Mouse (Mus musculus) layer of hippocampus, adult 2 months (tissue): Measurements from ENCODE around the gene Tmem91. TPM values are rescaled to one million over a fixed set of nuclear protein-coding genes. Genes with fewer than 3 reads are reported as not detected.

ENCODE experiments used
- DNase-seq, 2 experiments: peaks; one replicate each; pipeline ENCODE4 v3.0.0; 2022; ENCODE audit warnings: low spot score in 2 of 2
- H3K27ac ChIP-seq: fragments of 200-600 bp; 2 replicates; pipeline ENCODE4 v1.8.1; 2022
- H3K4me3 ChIP-seq: fragments of 200-600 bp; 2 replicates; pipeline ENCODE4 v1.8.1; 2022; ENCODE audit warnings: mild to moderate bottlenecking
- CTCF ChIP-seq: fragments of 200-600 bp; conservative IDR thresholded peaks from 2 replicates; pipeline ENCODE4 v1.8.1; 2022; ENCODE audit warnings: antibody characterized with exemption, mild to moderate bottlenecking, moderate library complexity
- total RNA-seq, 2 experiments: library from RNA; stranded (reverse); gene quantifications; 2 replicates each; pipeline ENCODE4 v1.2.3; 2021

Gene Tmem91
- total RNA-seq, 2 experiments from 2014 or later = 8.6 to 11.6 TPM

DNA sequence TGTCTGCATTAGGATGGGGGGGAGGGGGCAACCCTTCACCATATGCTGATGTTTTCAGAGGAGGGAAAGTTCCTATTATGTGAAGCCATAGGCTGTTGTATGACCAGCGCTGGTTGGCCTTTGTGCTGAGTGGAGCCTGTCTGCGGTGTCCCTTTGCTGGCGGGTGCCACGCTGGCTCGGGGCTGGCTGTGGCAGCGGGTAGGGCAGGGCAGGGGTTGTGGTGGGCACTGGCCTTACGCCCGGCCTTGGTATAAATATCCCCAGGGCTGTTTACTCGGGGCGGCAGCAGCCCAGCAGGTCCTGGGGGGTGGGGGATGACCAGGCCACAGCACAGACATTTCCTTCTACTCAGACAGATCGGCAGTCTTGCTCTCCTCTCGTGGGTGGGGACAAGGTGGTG is 35.0 kb upstream of the Tmem91 start:
- no peak for TF ChIP-seq CTCF
- Histone ChIP-seq H3K4me3 (no peak overlapping the region), H3K27ac (peak overlapping the region; percentile 18; the same call in 1 of the 2 replicates)
- DNase-seq = no peak

DNA sequence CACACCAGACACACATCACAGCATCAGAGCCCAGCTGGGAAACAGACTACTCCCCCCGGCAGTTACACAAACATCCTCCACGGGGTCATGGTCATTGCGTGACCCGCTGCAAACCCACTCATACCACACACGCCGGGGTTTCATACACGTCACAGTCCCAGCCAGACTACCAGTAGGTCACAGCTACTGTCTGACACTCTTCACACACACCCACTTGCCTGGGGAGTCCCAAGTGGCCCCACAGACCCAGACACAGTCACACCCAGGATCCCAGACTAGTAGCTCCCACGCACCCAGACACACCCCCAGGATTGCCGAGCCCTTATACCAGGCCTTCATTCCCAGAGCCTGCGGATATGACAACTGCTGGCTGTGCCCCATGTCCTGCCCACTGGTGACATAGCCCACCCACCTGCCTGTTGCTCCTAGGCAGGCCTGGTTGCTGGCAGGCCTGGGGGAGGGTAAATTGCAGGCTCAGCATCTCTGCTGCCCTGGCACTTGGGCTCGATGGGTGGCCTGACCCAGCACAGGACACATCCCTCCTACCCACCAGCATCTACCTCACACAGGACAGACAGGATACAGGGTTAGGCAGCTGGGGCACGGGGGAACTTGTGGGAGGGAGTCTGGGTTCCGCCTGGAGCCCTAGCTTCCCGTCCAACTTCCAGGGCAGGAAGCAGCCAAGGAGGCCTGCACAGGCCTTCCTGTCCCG is 32.8 kb upstream of the Tmem91 start:
- TF ChIP-seq CTCF = no peak
- no peak for DNase-seq
- Histone ChIP-seq H3K4me3 (no peak overlapping the region), H3K27ac (peak overlapping the region; percentile 69)

DNA sequence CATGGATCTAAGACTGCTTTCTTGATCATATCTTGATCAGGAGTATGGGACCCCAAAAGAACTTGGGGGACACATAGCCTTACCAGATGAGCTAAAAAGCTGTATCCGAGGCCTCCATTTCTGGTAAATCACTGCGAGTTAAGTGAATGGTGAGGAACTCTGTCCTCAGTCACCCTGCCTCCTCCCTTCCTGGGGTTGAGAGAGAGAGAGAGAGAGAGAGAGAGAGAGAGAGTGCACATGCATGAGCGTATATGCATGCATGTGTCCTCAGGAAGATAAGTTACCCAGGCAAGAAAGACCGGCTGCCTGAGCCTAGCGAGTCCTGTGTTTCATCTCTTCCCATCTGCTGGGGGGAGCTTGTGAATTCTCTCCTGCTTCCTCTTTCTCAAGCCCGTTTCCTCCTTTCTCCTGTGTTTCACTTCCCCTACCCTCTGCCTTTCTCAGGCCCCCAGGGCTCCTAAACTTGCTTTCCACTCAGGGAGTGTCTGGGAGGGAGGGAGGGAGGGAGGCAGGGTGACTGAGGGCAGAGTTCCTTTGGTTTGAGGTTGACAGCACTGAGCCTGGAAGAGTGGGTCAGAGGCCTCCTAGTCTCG is 31.7 kb upstream of the Tmem91 start:
- H3K27ac ChIP-seq = 0 out of 2 replicates have a peak overlapping the region, but pooled peaks have one; percentile 14
- no peak for TF ChIP-seq CTCF
- no peak for DNase-seq

GRCm38 (mm10) chr7:25705801-25706251 is 30.9 kb upstream of the Tmem91 start:
- TF ChIP-seq CTCF = no peak
- no peak for DNase-seq
- Histone ChIP-seq H3K4me3 (no peak overlapping the region), H3K27ac (peak overlapping the region; percentile 14; the same call in 1 of the 2 replicates)

More for the DNA sequence above, 31.7 kb upstream of the Tmem91 start:
- no peak overlapping the region for H3K4me3 ChIP-seq

DNA sequence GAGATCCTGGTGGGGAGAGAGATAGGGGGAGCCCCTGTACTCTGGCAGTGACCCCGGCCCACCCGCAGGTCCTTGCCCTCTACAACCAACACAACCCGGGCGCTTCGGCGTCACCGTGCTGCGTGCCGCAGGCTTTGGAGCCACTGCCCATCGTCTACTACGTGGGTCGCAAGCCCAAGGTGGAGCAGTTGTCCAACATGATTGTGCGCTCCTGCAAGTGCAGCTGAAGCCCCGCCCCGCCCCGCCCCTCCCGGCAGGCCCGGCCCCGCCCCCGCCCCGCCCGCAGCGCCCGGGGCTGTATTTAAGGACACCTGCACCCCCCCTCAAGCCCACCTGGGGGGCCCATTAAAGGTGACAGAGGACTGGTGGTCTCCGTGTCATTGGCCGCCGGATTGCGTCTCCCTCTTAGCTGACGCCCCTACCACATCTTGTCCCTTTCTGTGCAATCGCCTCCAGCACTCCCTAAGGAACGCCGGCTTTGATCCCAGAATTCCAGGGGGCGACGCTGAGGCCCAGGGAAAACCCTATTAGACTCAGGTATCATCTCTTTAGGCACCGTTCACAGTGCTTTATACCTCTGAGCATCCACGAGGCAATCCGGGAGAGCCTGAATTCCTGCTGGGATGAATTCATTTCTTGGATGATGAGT is 29.9 kb upstream of the Tmem91 start:
- Histone ChIP-seq H3K27ac (no peak overlapping the region), H3K4me3 (peak overlapping the region; percentile 32; the same call in 1 of the 2 replicates)
- no peak for DNase-seq
- no peak for TF ChIP-seq CTCF

GRCm38 (mm10) chr7:25703793-25704494 is 29.0 kb upstream of the Tmem91 start:
- no peak overlapping the region for H3K27ac ChIP-seq
- TF ChIP-seq CTCF = no peak
- H3K4me3 ChIP-seq = peak overlapping the region; percentile 20; the same call in 1 of the 2 replicates
- no peak for DNase-seq

- no peak for DNase-seq
- no peak overlapping the region for H3K4me3 ChIP-seq
- H3K27ac ChIP-seq = no peak overlapping the region
- peak; percentile 52 for TF ChIP-seq CTCF
Measured at GRCm38 (mm10) chr7:25702350-25702749, 27.4 kb upstream of the Tmem91 start.

DNA sequence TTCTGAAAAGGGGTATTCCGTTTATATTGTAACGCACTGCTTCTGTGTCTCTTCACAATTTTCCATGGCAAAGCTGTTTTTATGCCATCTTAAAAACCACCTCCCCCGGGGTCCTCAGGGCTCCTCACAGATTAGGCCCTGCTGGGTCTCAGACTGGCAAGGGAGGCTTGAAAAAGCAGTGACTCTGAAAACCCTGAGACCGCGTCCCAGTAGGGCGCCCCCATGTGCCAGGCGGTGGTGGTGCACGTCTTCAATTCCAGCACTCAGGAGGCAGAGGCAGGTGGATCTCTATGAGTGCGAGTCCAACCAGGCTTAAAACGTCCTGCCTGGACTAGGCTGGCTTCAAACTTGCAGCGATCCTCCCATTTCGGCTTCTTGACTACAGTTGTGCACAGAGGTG is 25.8 kb upstream of the Tmem91 start:
- peak; percentile 47 for TF ChIP-seq CTCF
- H3K27ac ChIP-seq = no peak overlapping the region
- DNase-seq = no peak
- H3K4me3 ChIP-seq = no peak overlapping the region

DNA sequence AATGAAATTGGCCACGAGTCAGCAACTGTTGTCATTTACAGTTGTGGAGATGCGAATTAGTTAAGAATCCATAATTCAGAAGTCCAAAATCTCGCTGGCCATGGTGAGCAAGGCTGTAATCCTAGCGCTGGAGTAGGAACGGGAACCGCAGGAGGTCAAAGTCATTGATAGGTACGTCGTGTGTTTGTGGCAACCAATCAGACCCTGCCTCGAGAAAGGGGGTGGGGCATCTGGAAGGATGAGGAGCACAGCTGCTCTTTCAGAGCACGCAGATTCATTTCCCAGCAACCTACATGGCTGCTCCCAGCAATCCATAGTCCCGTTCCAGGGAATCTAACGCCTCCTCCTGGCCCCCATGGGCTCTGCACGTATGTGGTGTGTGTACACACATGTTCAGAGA is 24.9 kb upstream of the Tmem91 start:
- no peak overlapping the region for H3K4me3 ChIP-seq
- no peak overlapping the region for H3K27ac ChIP-seq
- no peak for TF ChIP-seq CTCF
- DNase-seq = no peak

- DNase-seq = no peak
- H3K27ac ChIP-seq = no peak overlapping the region
- TF ChIP-seq CTCF = no peak
- H3K4me3 ChIP-seq = no peak overlapping the region
Measured at GRCm38 (mm10) chr7:25694104-25694503, 19.1 kb upstream of the Tmem91 start.

DNA sequence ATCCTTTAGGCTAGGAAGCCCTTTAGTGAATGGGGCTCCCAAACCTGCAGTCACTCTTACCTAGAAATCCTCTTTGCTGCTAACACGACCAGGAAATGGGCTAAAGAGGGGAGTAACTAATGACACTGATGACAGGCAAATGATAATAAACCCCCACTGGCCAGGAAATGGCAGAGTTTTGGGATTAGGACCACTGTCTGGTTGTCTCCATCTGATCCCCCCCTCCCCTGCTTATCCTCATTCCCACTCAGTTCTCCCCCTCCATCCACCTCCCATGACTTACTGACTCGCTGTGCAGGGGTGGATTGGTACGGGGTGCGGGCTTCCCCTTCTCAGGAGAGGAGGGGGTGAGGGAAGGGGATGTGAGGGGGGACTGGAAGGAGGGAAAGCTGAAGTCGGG is 15.1 kb upstream of the Tmem91 start:
- no peak for DNase-seq
- Histone ChIP-seq H3K27ac (no peak overlapping the region), H3K4me3 (no peak overlapping the region)
- TF ChIP-seq CTCF = no peak

DNA sequence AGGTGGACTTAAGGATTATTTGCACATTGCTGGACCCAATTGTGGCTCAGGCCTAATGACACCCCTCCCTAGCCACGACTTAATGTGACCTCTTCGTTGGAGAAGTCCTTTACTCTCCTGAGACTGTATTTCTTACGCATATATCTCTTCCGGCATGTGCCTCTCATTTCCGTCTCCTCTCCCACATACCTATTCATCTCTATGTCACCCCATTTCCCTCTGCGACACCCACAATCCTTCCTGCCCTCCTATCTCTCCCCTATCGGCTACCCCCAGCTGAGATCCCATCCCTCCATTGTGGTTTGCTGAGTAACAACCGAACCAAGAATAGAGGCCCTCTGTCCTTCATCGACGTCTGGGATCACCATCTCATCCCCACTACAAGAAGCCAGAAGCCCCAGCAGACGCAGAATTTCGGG is 14.6 kb upstream of the Tmem91 start:
- no peak for TF ChIP-seq CTCF
- Histone ChIP-seq H3K27ac (no peak overlapping the region), H3K4me3 (peak overlapping the region; percentile 55)
- no peak for DNase-seq
